Mouse (Mus musculus) c-Kit-positive CD71-positive TER-119-negative erythroid progenitor cells, embryonic 14.5 days (primary cell): Measurements from ENCODE around the gene Prmt8.

Source experiments
- DNase-seq: peaks from one replicate; pipeline ENCODE4 v3.0.0-alpha.2; 2013; ENCODE audit warnings: low read depth

The Prmt8 gene

GRCm38 (mm10) chr6:127661717-127662292 lies 107.5 kb downstream of the Prmt8 start:
- DNase-seq: no peak

- DNase-seq: no peak
Measured at GRCm38 (mm10) chr6:127659966-127660365, 109.3 kb downstream of the Prmt8 start.

- DNase-seq: no peak
Measured at GRCm38 (mm10) chr6:127659472-127659871, 109.8 kb downstream of the Prmt8 start.

GRCm38 (mm10) chr6:127657152-127657551 lies 112.1 kb downstream of the Prmt8 start:
- DNase-seq: no peak

- DNase-seq: no peak
Measured at GRCm38 (mm10) chr6:127655988-127656387, 113.3 kb downstream of the Prmt8 start.

GRCm38 (mm10) chr6:127641077-127641801 lies 128.0 kb downstream of the Prmt8 start:
- DNase-seq: no peak
